Mouse (Mus musculus): ENCODE measurements around the gene Plppr1. TPM values are rescaled to one million over a fixed set of nuclear protein-coding genes. Genes with fewer than 3 reads are reported as not detected.

Plppr1 gene
- 0.08 and 0.13 TPM in 2 replicates for polyA plus RNA-seq (2015; fragmentation: Nextera tagmentation; extraction: Ambion mirVana)

GRCm38 (mm10) chr4:49059021-49059401 lies at the start of gene Plppr1:
TSS of gene Plppr1 (plus strand) at chr4:49059273.
- DNase-seq (ENCODE audit: low spot score) = no peak

- DNase-seq (ENCODE audit: low spot score) = no peak
These were observed 42.4 kb upstream of the Plppr1 start for GRCm38 (mm10) chr4:49016701-49017100.

- no peak for DNase-seq (ENCODE audit: low spot score)
These were observed 35.9 kb upstream of the Plppr1 start for GRCm38 (mm10) chr4:49023221-49023620.

- DNase-seq (ENCODE audit: low spot score) = no peak
These were observed 20.8 kb upstream of the Plppr1 start for GRCm38 (mm10) chr4:49038311-49038710.

- DNase-seq (ENCODE audit: low spot score) = no peak
These were observed 19.2 kb upstream of the Plppr1 start for GRCm38 (mm10) chr4:49039854-49040253.

- DNase-seq (ENCODE audit: low spot score) = no peak
These were observed 17.4 kb upstream of the Plppr1 start for GRCm38 (mm10) chr4:49041655-49042054.

- no peak for DNase-seq (ENCODE audit: low spot score)
These were observed 8.4 kb upstream of the Plppr1 start for GRCm38 (mm10) chr4:49050628-49051027.

GRCm38 (mm10) chr4:49057916-49058315 lies 1.2 kb upstream of the Plppr1 start:
- no peak for DNase-seq (ENCODE audit: low spot score)

GRCm38 (mm10) chr4:49058557-49058956 lies 516 bp upstream of the Plppr1 start:
- no peak for DNase-seq (ENCODE audit: low spot score)

GRCm38 (mm10) chr4:49059402-49060381 lies 619 bp downstream of the Plppr1 start:
- no peak for DNase-seq (ENCODE audit: low spot score)

GRCm38 (mm10) chr4:49069471-49069870 lies 10.4 kb downstream of the Plppr1 start:
- DNase-seq (ENCODE audit: low spot score) = no peak

GRCm38 (mm10) chr4:49072886-49073285 lies 13.8 kb downstream of the Plppr1 start:
- no peak for DNase-seq (ENCODE audit: low spot score)

- DNase-seq (ENCODE audit: low spot score) = no peak
These were observed 16.8 kb downstream of the Plppr1 start for GRCm38 (mm10) chr4:49075881-49076280.

- no peak for DNase-seq (ENCODE audit: low spot score)
These were observed 20.3 kb downstream of the Plppr1 start for GRCm38 (mm10) chr4:49079399-49079798.

GRCm38 (mm10) chr4:49088205-49088604 lies 29.1 kb downstream of the Plppr1 start:
- DNase-seq (ENCODE audit: low spot score) = no peak

GRCm38 (mm10) chr4:49090461-49090860 lies 31.4 kb downstream of the Plppr1 start:
- no peak for DNase-seq (ENCODE audit: low spot score)

- DNase-seq (ENCODE audit: low spot score) = no peak
These were observed 40.4 kb downstream of the Plppr1 start for GRCm38 (mm10) chr4:49099448-49099847.

GRCm38 (mm10) chr4:49101934-49102768 lies 43.1 kb downstream of the Plppr1 start:
- no peak for DNase-seq (ENCODE audit: low spot score)

- DNase-seq (ENCODE audit: low spot score) = no peak
These were observed 43.7 kb downstream of the Plppr1 start for GRCm38 (mm10) chr4:49102769-49103193.

GRCm38 (mm10) chr4:49104860-49105259 lies 45.8 kb downstream of the Plppr1 start:
- no peak for DNase-seq (ENCODE audit: low spot score)

- DNase-seq (ENCODE audit: low spot score) = no peak
These were observed 48.8 kb downstream of the Plppr1 start for GRCm38 (mm10) chr4:49107895-49108294.

- no peak for DNase-seq (ENCODE audit: low spot score)
These were observed 49.3 kb downstream of the Plppr1 start for GRCm38 (mm10) chr4:49108371-49108770.

Data from thymus, postnatal 0 days (tissue).